Mouse (Mus musculus): ENCODE data around the gene Prpf4b.
"Not testable (repeated sequence)": the region's sequence is repeated elsewhere in the genome, so short reads cannot be mapped to it uniquely, and the experiment has no call there.

Prpf4b gene

GRCm38 (mm10) chr13:34934931-34935644 is 60.0 kb downstream of the Prpf4b start:
- DNase-seq (ENCODE audit: low spot score): no peak

GRCm38 (mm10) chr13:34942370-34942769 is 67.3 kb downstream of the Prpf4b start:
- no peak for DNase-seq (ENCODE audit: low spot score)

DNA sequence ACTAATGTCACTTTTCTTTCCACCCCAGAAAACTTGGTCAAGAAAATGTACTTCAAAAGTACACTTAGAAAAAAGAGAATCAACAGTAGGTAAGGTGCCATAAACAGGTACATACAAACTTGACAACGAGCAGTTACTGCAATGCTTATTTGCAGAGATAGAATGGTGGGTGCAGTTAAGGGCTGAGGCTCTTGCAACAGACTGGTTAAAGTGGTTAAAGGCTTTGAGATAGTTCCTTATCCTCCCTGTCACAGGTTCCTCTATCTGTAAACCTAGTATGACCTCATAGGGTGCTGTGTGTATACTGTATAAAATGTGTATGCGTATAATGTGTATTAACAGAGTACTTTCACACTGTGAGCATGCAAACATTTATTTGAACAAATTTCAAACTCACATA is 76.3 kb downstream of the Prpf4b start:
- not testable (repeated sequence) for DNase-seq (ENCODE audit: low spot score)
